Mouse (Mus musculus) spleen, postnatal 14 days (tissue): ENCODE results near the gene Cbx6.

Source experiments
- DNase-seq, 2 experiments: peaks; one replicate each; pipeline ENCODE4 v3.0.0; 2021 to 2022; ENCODE audit warnings: low spot score in 2 of 2

The Cbx6 gene

GRCm38 (mm10) chr15:79834130-79834880 is at the start of gene Cbx6, which contains the start of gene Npcd:
Cbx6 (minus strand) TSS chr15:79834688.
Npcd (minus strand) TSS chr15:79834237.
- DNase-seq = peak; percentile 76 to 79

GRCm38 (mm10) chr15:79883352-79883822 is 48.9 kb upstream of the Cbx6 start:
- DNase-seq = peak; percentile 77 to 87

- no peak for DNase-seq
These were observed 48.3 kb upstream of the Cbx6 start for GRCm38 (mm10) chr15:79882623-79883267.

GRCm38 (mm10) chr15:79880477-79880876 is 46.0 kb upstream of the Cbx6 start:
- no peak for DNase-seq

DNA sequence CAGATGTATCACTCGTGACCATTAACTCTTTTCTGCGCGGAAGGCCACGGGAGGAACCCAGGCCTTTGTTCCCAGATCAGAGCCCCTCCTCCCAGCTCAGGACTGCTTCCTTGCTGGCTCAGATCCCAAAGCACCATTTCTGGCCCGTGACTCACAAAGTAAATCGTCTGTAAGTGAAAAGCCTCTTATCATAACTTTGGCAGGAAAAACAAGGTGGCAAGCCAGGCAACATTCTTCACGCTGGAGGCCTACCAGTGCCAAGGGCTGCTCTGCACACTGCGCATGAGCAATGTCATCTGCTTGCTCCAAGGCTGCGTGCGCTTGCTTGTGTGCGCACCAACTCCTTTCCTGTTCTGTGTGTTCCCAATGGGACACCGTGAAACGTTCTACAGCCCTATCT is 44.8 kb upstream of the Cbx6 start:
- no peak for DNase-seq

DNA sequence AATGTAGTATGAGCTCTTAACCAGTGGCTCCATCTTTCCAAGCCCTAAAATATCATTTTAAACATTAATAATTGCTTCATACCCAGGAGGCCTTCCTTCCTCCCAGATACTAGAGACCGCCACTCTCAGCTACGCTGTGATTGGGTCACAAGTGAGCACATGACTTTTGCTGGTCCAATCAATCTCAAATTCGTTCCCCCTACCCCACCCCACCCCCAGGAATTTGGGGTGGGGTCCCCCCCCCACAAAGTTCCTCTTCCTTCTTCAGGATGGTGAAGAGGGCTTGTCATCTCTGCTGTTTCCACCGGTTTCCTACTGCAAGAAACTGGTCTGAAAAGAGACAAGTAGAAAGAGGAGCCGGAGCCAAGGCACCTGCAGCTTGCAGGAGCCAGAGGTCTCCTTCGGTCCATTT is 44.2 kb upstream of the Cbx6 start:
- no peak for DNase-seq

GRCm38 (mm10) chr15:79875261-79875995 is 40.9 kb upstream of the Cbx6 start:
- DNase-seq = no peak

DNA sequence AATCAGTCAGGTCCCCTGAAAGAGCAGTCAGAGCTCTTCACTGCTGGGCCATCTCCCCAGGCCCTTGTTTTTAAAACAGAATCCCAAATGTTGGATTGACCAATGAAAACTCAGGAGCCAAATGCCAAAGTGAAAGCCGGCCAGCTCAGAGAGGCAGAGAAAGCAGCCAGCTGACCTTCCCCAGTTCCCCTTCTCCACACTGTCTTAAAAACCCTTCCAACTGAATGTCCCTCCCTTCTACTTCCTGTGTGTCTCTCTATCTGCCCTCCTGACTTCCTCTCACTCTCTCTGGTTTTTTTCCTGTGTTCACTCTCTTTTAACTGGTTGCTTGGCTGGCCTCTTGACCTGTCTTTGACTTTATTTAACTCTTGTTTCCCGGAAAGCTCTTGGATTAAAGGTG is 39.5 kb upstream of the Cbx6 start:
- DNase-seq = no peak

- DNase-seq = no peak
These were observed 39.1 kb upstream of the Cbx6 start for GRCm38 (mm10) chr15:79873545-79873944.

DNA sequence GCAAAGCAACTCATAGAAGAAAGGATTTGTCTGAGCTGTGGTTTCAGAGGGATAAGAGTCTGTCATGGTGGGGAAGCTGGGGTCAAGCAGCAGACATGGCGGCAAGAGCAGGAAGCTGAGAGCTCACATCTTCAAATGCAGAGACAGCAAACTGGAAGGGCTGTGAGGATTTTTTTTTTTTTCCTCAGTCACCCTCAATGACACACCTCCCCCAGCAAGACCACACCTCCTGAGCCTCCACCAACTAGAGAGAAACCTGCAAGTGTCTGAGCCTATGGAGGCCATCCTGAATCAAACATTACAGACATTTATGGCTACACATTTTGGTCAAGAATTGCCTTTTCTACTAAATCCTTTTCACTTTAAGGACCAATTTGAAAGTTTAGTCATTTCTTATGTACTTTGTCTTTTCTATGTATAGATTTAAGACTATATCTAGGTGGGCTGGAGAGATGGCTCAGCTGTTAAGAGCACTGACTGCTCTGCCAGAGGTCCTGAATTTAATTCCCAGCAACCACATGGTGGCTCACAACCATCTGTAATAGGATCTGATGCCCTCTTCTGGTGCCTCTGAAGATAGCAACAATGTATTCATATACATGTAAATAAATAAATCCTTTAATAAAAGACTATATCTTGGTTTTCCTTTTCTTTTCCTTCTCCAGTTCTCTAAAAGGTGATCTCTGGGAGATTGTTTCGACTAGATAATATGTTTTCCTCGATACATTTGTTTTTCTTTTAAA is 32.9 kb upstream of the Cbx6 start:
- no peak for DNase-seq

GRCm38 (mm10) chr15:79859821-79860220 is 25.3 kb upstream of the Cbx6 start:
- DNase-seq = no peak

GRCm38 (mm10) chr15:79858979-79859378 is 24.5 kb upstream of the Cbx6 start:
- no peak for DNase-seq

DNA sequence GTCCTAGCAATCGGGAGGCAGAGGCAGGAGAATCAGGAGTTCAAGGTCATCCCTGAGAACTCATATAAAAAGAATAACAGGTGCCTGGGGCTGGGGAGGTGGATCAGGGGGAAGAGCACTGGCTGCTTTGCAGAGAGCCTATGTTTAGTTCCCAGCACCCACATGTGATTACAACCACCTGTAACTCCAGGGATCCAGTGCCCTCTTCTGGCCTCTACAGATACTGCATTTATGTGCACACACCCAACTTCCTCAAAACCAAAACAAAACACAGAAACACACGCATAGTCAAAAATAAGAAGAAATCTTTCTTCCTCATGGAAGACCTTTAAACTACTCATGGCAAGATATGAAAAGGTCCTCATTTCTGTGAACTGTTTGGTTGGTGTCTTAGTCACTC is 15.7 kb upstream of the Cbx6 start:
- no peak for DNase-seq

- DNase-seq = no peak
These were observed 12.6 kb upstream of the Cbx6 start for GRCm38 (mm10) chr15:79847100-79847499.

GRCm38 (mm10) chr15:79845986-79846385 is 11.5 kb upstream of the Cbx6 start:
- DNase-seq = no peak

DNA sequence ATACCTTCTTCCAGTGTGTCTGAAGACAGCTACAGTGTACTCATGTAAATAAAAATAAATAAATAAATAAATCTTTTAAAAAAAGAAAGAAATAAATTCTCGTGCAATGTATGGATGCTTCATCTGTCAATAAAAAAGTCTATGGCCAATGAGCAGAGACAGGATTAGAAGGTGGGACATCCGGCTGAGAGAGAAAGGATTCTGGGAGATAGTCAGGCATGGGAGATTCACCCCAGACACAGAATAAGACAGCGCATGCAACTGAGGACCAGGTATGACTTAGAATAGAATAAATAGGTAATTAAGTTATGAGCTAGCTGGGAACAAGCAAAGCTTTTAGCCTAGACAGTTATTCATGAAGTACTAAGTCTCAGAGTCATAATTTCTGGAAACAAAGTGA is 8.5 kb upstream of the Cbx6 start:
- DNase-seq = no peak

GRCm38 (mm10) chr15:79840281-79840680 is 5.8 kb upstream of the Cbx6 start:
- DNase-seq = no peak

DNA sequence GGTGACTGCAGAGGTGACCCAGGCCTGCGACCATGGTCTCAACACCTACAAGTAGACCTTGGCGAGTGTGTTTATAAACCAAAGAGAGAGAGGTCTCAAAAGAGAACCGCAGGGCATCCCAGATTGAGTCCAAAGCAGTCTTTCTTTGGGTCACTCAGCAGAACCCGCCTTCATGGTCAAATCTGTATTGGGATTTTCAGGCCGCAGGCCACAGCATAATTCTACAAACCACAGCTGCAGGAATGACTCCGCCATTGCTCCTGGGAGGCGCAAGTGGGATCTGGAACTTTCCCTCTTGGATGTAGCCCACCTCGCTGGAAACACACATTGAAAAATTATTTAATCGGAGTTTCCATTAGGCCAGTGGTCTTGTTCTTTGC is 383 bp upstream of the Cbx6 start:
- DNase-seq = no peak

DNA sequence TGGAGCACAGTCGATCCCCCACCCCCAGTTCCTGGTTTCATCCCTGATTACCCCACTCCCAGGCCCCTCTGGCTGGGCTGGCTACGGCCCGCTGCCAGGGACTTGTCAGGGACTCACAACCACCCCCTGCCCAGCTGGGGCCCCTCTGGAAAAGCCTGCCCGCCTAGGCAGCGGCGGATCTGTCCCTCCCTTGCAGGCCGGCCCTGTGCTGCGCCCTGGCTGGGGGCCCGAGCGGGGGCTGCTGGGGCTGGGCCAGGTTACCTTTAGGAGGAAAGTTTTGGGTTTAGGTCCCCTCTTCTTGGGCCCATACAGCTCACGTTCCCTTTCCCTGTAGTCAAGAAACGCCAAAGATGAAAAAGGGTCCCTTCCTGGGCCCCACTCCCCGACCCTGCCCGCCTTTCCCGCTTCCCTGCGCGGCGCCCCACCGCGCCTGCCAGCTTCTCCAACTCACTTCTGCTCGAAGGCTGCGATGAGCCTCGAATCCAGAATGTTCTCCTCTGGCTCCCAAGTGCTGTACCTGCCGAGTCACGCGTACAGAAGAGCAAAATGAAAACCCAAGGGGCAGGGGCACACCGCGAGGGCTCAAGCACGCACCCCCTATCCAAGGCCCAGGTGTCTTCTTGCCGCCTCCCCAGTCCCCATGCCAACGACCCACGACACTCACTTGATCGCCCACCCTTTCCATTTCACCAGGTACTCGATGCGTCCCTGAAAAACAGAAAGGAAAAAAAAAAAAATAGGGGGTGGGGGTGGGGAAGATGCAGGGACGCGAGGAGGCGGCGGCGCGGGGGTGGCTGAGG is 1.0 kb downstream of the Cbx6 start:
- no peak for DNase-seq

- DNase-seq = peak; percentile 55 to 76
These were observed 2.2 kb downstream of the Cbx6 start for GRCm38 (mm10) chr15:79832064-79832900.
